Mouse (Mus musculus) embryonic facial prominence, embryonic 13.5 days (tissue): Measurements from ENCODE around the gene Afdn. TPM values are rescaled to one million over a fixed set of nuclear protein-coding genes. Genes with fewer than 3 reads are reported as not detected.
"Not testable (repeated sequence)": the region's sequence is repeated elsewhere in the genome, so short reads cannot be mapped to it uniquely, and the experiment has no call there.

Experiments used
- ATAC-seq: fragments of 200-750 bp; cut with Nextera tagmentation; 2 replicates; pipeline ENCODE4 v1.8.0; 2017; ENCODE audit warnings: low read depth; ENCODE audit not compliant: insufficient number of reproducible peaks, insufficient read depth, low FRiP score, low TSS enrichment
- H3K27ac ChIP-seq: fragments of 300-500 bp; sonication (generic); 2 replicates; pipeline ENCODE4 v1.5.1; 2015; ENCODE audit warnings: moderate library complexity, mild to moderate bottlenecking, inconsistent platforms
- H3K27me3 ChIP-seq: fragments of 300-500 bp; sonication (generic); 2 replicates; pipeline ENCODE4 v1.6.1; 2015; ENCODE audit warnings: mild to moderate bottlenecking, inconsistent platforms
- H3K36me3 ChIP-seq: fragments of 300-500 bp; sonication (generic); 2 replicates; pipeline ENCODE4 v1.6.1; 2015; ENCODE audit warnings: mild to moderate bottlenecking, inconsistent platforms
- H3K4me1 ChIP-seq: fragments of 300-500 bp; sonication (generic); 2 replicates; pipeline ENCODE4 v1.6.1; 2015; ENCODE audit warnings: inconsistent platforms
- H3K4me2 ChIP-seq: fragments of 300-500 bp; sonication (generic); 2 replicates; pipeline ENCODE4 v1.6.1; 2015; ENCODE audit warnings: moderate library complexity, mild to moderate bottlenecking, inconsistent platforms
- H3K4me3 ChIP-seq: fragments of 300-500 bp; sonication (generic); 2 replicates; pipeline ENCODE4 v1.5.1; 2015; ENCODE audit warnings: mild to moderate bottlenecking, inconsistent platforms
- H3K9ac ChIP-seq: fragments of 300-500 bp; sonication (generic); 2 replicates; pipeline ENCODE4 v1.6.1; 2015; ENCODE audit warnings: mild to moderate bottlenecking, inconsistent platforms
- H3K9me3 ChIP-seq: fragments of 300-500 bp; sonication (generic); 2 replicates; pipeline ENCODE4 v1.6.1; 2016; ENCODE audit warnings: inconsistent platforms
- WGBS: fragments of 180-500 bp; shearing (Covaris S2); methylation state at CpG from one replicate; pipeline ENCODE4 v1.1.7; 2015; ENCODE audit warnings: mixed read lengths; 5-methylcytosine and 5-hydroxymethylcytosine counted together
- polyA plus RNA-seq: library from polyadenylated mRNA; unstranded; fragments of >200 nt; fragmentation: Nextera tagmentation; extraction: Ambion mirVana; gene quantifications from 2 replicates; pipeline ENCODE4 v1.2.1, GENCODE M21; 2015

Afdn gene
- polyA plus RNA-seq, 1 experiment from 2014 or later: 57.8 TPM

GRCm38 (mm10) chr17:13778865-13779264 lies 18.5 kb downstream of the Afdn start:
- H3K27ac ChIP-seq: no peak overlapping the region
- H3K9me3 ChIP-seq: peaks cover 3% of the 10 kb centered on the region; the same call in 1 of the 2 replicates
- H3K4me1 ChIP-seq: no peaks in the 10 kb centered on the region
- H3K36me3 ChIP-seq: no peaks in the 10 kb centered on the region
- H3K4me3 ChIP-seq: no peak overlapping the region
- ATAC-seq: no peak
- no peaks in the 10 kb centered on the region for H3K27me3 ChIP-seq
- H3K9ac ChIP-seq: no peak overlapping the region
- H3K4me2 ChIP-seq: no peak overlapping the region
- WGBS: 98% methylated on average over 1 of the region's 1 CpGs

- Histone ChIP-seq H3K36me3 (no peaks in the 10 kb centered on the region), H3K9me3 (peaks cover 3% of the 10 kb centered on the region; the same call in 1 of the 2 replicates), H3K27ac (no peak overlapping the region), H3K4me2 (no peak overlapping the region), H3K4me3 (no peak overlapping the region), H3K4me1 (no peaks in the 10 kb centered on the region), H3K9ac (no peak overlapping the region), H3K27me3 (no peaks in the 10 kb centered on the region)
- 88% methylated on average over 5 of the region's 5 CpGs for WGBS
- ATAC-seq: no peak
These were observed 21.6 kb downstream of the Afdn start for GRCm38 (mm10) chr17:13781948-13782347.

GRCm38 (mm10) chr17:13783469-13783868 lies 23.1 kb downstream of the Afdn start:
- H3K9ac ChIP-seq: no peak overlapping the region
- H3K4me1 ChIP-seq: no peaks in the 10 kb centered on the region
- H3K4me3 ChIP-seq: no peak overlapping the region
- no peak overlapping the region for H3K4me2 ChIP-seq
- H3K9me3 ChIP-seq: peaks cover 3% of the 10 kb centered on the region; the same call in 1 of the 2 replicates
- WGBS: 61% methylated on average over 1 of the region's 1 CpGs
- no peak overlapping the region for H3K27ac ChIP-seq
- H3K36me3 ChIP-seq: no peaks in the 10 kb centered on the region
- H3K27me3 ChIP-seq: no peaks in the 10 kb centered on the region
- no peak for ATAC-seq

GRCm38 (mm10) chr17:13790033-13790432 lies 29.7 kb downstream of the Afdn start:
- ATAC-seq, H3K9me3 ChIP-seq, H3K4me2 ChIP-seq, H3K27me3 ChIP-seq, H3K9ac ChIP-seq, H3K27ac ChIP-seq, H3K36me3 ChIP-seq, H3K4me3 ChIP-seq, H3K4me1 ChIP-seq: not testable (repeated sequence)
- 95% methylated on average over 2 of the region's 2 CpGs for WGBS

GRCm38 (mm10) chr17:13797691-13798090 lies 37.4 kb downstream of the Afdn start:
- no peaks in the 10 kb centered on the region for H3K36me3 ChIP-seq
- H3K27ac ChIP-seq: no peak overlapping the region
- H3K27me3 ChIP-seq: no peaks in the 10 kb centered on the region
- WGBS: 72% methylated on average over 1 of the region's 1 CpGs
- no peaks in the 10 kb centered on the region for H3K4me1 ChIP-seq
- ATAC-seq: no peak
- H3K9me3 ChIP-seq: no peaks in the 10 kb centered on the region
- no peak overlapping the region for H3K9ac ChIP-seq
- no peak overlapping the region for H3K4me3 ChIP-seq
- no peak overlapping the region for H3K4me2 ChIP-seq

- WGBS: 64% methylated on average over 2 of the region's 2 CpGs
- Histone ChIP-seq H3K27ac (no peak overlapping the region), H3K4me1 (no peaks in the 10 kb centered on the region), H3K36me3 (peaks cover 15% of the 10 kb centered on the region), H3K27me3 (no peaks in the 10 kb centered on the region), H3K9me3 (no peaks in the 10 kb centered on the region), H3K4me2 (no peak overlapping the region), H3K9ac (no peak overlapping the region), H3K4me3 (no peak overlapping the region)
- no peak for ATAC-seq
These were observed 42.6 kb downstream of the Afdn start for GRCm38 (mm10) chr17:13802836-13803408.

GRCm38 (mm10) chr17:13806016-13806415 lies 45.7 kb downstream of the Afdn start:
- no peaks in the 10 kb centered on the region for H3K4me1 ChIP-seq
- H3K9ac ChIP-seq: no peak overlapping the region
- ATAC-seq: no peak
- H3K27me3 ChIP-seq: no peaks in the 10 kb centered on the region
- no peaks in the 10 kb centered on the region for H3K9me3 ChIP-seq
- no peak overlapping the region for H3K4me2 ChIP-seq
- WGBS: 96% methylated on average over 1 of the region's 1 CpGs
- peaks cover 24% of the 10 kb centered on the region for H3K36me3 ChIP-seq
- H3K27ac ChIP-seq: no peak overlapping the region
- H3K4me3 ChIP-seq: no peak overlapping the region

- ATAC-seq: no peak
- Histone ChIP-seq H3K36me3 (peaks cover 12% of the 10 kb centered on the region), H3K9ac (no peak overlapping the region), H3K27ac (no peak overlapping the region), H3K4me2 (no peak overlapping the region), H3K4me1 (no peaks in the 10 kb centered on the region), H3K27me3 (no peaks in the 10 kb centered on the region), H3K4me3 (no peak overlapping the region), H3K9me3 (no peaks in the 10 kb centered on the region)
- 93% methylated on average over 2 of the region's 2 CpGs for WGBS
These were observed 57.5 kb downstream of the Afdn start for GRCm38 (mm10) chr17:13817789-13818188.

GRCm38 (mm10) chr17:13819342-13819741 lies 59.0 kb downstream of the Afdn start:
- no peaks in the 10 kb centered on the region for H3K27me3 ChIP-seq
- H3K9me3 ChIP-seq: no peaks in the 10 kb centered on the region
- H3K4me2 ChIP-seq: no peak overlapping the region
- WGBS: 88% methylated on average over 4 of the region's 4 CpGs
- no peak for ATAC-seq
- H3K4me1 ChIP-seq: no peaks in the 10 kb centered on the region
- H3K9ac ChIP-seq: no peak overlapping the region
- H3K27ac ChIP-seq: no peak overlapping the region
- no peak overlapping the region for H3K4me3 ChIP-seq
- H3K36me3 ChIP-seq: peaks cover 15% of the 10 kb centered on the region

- H3K9me3 ChIP-seq: no peaks in the 10 kb centered on the region
- ATAC-seq: no peak
- H3K4me2 ChIP-seq: no peak overlapping the region
- WGBS: 86% methylated on average over 2 of the region's 2 CpGs
- H3K27me3 ChIP-seq: no peaks in the 10 kb centered on the region
- no peak overlapping the region for H3K9ac ChIP-seq
- no peak overlapping the region for H3K4me3 ChIP-seq
- H3K36me3 ChIP-seq: peaks cover 20% of the 10 kb centered on the region
- no peak overlapping the region for H3K27ac ChIP-seq
- no peaks in the 10 kb centered on the region for H3K4me1 ChIP-seq
These were observed 60.3 kb downstream of the Afdn start for GRCm38 (mm10) chr17:13820676-13821075.

- Histone ChIP-seq H3K9me3 (no peaks in the 10 kb centered on the region), H3K36me3 (peaks cover 12% of the 10 kb centered on the region), H3K9ac (no peak overlapping the region), H3K27ac (no peak overlapping the region), H3K4me3 (no peak overlapping the region), H3K4me1 (no peaks in the 10 kb centered on the region), H3K27me3 (no peaks in the 10 kb centered on the region), H3K4me2 (no peak overlapping the region)
- 77% methylated on average over 2 of the region's 2 CpGs for WGBS
- no peak for ATAC-seq
These were observed 65.1 kb downstream of the Afdn start for GRCm38 (mm10) chr17:13825421-13825820.

GRCm38 (mm10) chr17:13830234-13830633 lies 69.9 kb downstream of the Afdn start:
- Histone ChIP-seq H3K27me3 (no peaks in the 10 kb centered on the region), H3K4me2 (no peak overlapping the region), H3K4me1 (no peaks in the 10 kb centered on the region), H3K4me3 (no peak overlapping the region), H3K27ac (no peak overlapping the region), H3K9ac (no peak overlapping the region), H3K36me3 (peaks cover 27% of the 10 kb centered on the region), H3K9me3 (no peaks in the 10 kb centered on the region)
- WGBS: 88% methylated on average over 1 of the region's 1 CpGs
- no peak for ATAC-seq
